Mouse (Mus musculus) MEL (cell line): ENCODE measurements around the gene Foxn3. TPM values are rescaled to one million over a fixed set of nuclear protein-coding genes. Genes with fewer than 3 reads are reported as not detected.

Source experiments
- DNase-seq: peaks from one replicate; pipeline ENCODE4 v3.0.0; 2011; ENCODE audit warnings: low read depth, low spot score
- H3K27ac ChIP-seq: 2 replicates; pipeline ENCODE4 v1.5.1; 2012; ENCODE audit warnings: low read depth, mild to moderate bottlenecking, control low read depth, low read length, moderate library complexity; ENCODE audit not compliant: control insufficient read depth
- H3K27me3 ChIP-seq, 2 experiments: fragments of 150-350 bp in 1 of 2; sonication (generic) in 1 of 2; 2 replicates each; pipeline ENCODE4 v1.6.1; 2012; ENCODE audit warnings: low read length in 2 of 2, mild to moderate bottlenecking in 2 of 2, improper control_type of control experiment in 1 of 2, moderate library complexity in 1 of 2; ENCODE audit not compliant: insufficient read depth in 2 of 2, control insufficient read depth in 1 of 2
- H3K36me3 ChIP-seq, 2 experiments: 2 replicates each; pipeline ENCODE4 v1.6.1; 2012 to 2014; ENCODE audit warnings: low read length in 2 of 2, improper control_type of control experiment in 1 of 2, inconsistent platforms in 1 of 2, mild to moderate bottlenecking in 1 of 2; ENCODE audit not compliant: insufficient read depth in 2 of 2, control insufficient read depth in 1 of 2
- H3K4me1 ChIP-seq, 2 experiments: fragments of 150-350 bp in 1 of 2; sonication (generic) in 1 of 2; 2 replicates each; pipeline ENCODE4 v1.6.1; 2012; ENCODE audit warnings: low read length in 2 of 2, improper control_type of control experiment in 1 of 2, mild to moderate bottlenecking in 1 of 2; ENCODE audit not compliant: insufficient read depth in 2 of 2, control insufficient read depth in 1 of 2
- H3K4me3 ChIP-seq, 2 experiments: fragments of 150-350 bp in 1 of 2; sonication (generic) in 1 of 2; 2 replicates each; pipeline ENCODE4 v1.5.1; 2012; ENCODE audit warnings: low read depth in 2 of 2, low read length in 2 of 2, mild to moderate bottlenecking in 2 of 2, moderate library complexity in 2 of 2, control low read depth in 1 of 2, improper control_type of control experiment in 1 of 2; ENCODE audit not compliant: control insufficient read depth in 1 of 2, insufficient read depth in 1 of 2
- H3K79me2 ChIP-seq: 2 replicates; pipeline ENCODE4 v1.6.1; 2012; ENCODE audit warnings: mild to moderate bottlenecking, low read length, moderate library complexity; ENCODE audit not compliant: control insufficient read depth, poor library complexity, insufficient read depth
- H3K9ac ChIP-seq: 2 replicates; pipeline ENCODE4 v1.6.1; 2012; ENCODE audit warnings: low read depth, mild to moderate bottlenecking, control low read depth, low read length, moderate library complexity; ENCODE audit not compliant: control insufficient read depth, poor library complexity, severe bottlenecking
- H3K9me3 ChIP-seq: fragments of 150-350 bp; sonication (generic); replicated peaks from 2 replicates; pipeline ENCODE4 v1.6.1; 2012; ENCODE audit warnings: mild to moderate bottlenecking, low read length, improper control_type of control experiment, moderate library complexity; ENCODE audit not compliant: insufficient read depth
- BHLHE40 ChIP-seq: IDR thresholded peaks from 2 replicates; pipeline ENCODE4 v1.6.1; 2012; ENCODE audit warnings: low read depth, mild to moderate bottlenecking, inconsistent platforms, low read length, improper control_type of control experiment, borderline replicate concordance
- CHD1 ChIP-seq: IDR thresholded peaks from 2 replicates; pipeline ENCODE4 v1.6.1; 2012; ENCODE audit warnings: low read depth, mild to moderate bottlenecking, inconsistent platforms, low read length, improper control_type of control experiment
- CTCF ChIP-seq, 3 experiments: IDR thresholded peaks in 2 of 3; conservative IDR thresholded peaks in 1 of 3; 2 replicates each; pipeline ENCODE4 v1.5.1; 2011 to 2012; ENCODE audit warnings: low read length in 3 of 3, low read depth in 2 of 3, mild to moderate bottlenecking in 2 of 3, improper control_type of control experiment in 1 of 3, inconsistent platforms in 1 of 3, mixed read lengths in 1 of 3, moderate library complexity in 1 of 3; ENCODE audit not compliant: control insufficient read depth in 1 of 3, insufficient read depth in 1 of 3, poor library complexity in 1 of 3, severe bottlenecking in 1 of 3
- E2F4 ChIP-seq: IDR thresholded peaks from 2 replicates; pipeline ENCODE4 v1.6.1; 2011; ENCODE audit warnings: low read depth, low read length, improper control_type of control experiment, borderline replicate concordance
- ELF1 ChIP-seq: IDR thresholded peaks from 2 replicates; pipeline ENCODE4 v1.6.1; 2014; ENCODE audit warnings: low read depth, mild to moderate bottlenecking, inconsistent platforms, low read length, improper control_type of control experiment, moderate library complexity
- GABPA ChIP-seq: IDR thresholded peaks from 2 replicates; pipeline ENCODE4 v1.6.1; 2012; ENCODE audit warnings: low read depth, mild to moderate bottlenecking, inconsistent platforms, low read length, improper control_type of control experiment, moderate library complexity
- HCFC1 ChIP-seq: IDR thresholded peaks from 2 replicates; pipeline ENCODE4 v1.6.1; 2012; ENCODE audit warnings: low read depth, mild to moderate bottlenecking, inconsistent platforms, low read length, improper control_type of control experiment, moderate library complexity
- JUND ChIP-seq: IDR thresholded peaks from 2 replicates; pipeline ENCODE4 v1.6.1; 2011; ENCODE audit warnings: low read depth, mild to moderate bottlenecking, improper control_type of control experiment, low read length
- KAT2A ChIP-seq: conservative IDR thresholded peaks from 2 replicates; pipeline ENCODE4 v1.6.1; 2012; ENCODE audit warnings: low read depth, low read length, improper control_type of control experiment, inconsistent platforms
- MAFK ChIP-seq: IDR thresholded peaks from 2 replicates; pipeline ENCODE4 v1.6.1; 2011; ENCODE audit warnings: low read depth, mild to moderate bottlenecking, low read length, improper control_type of control experiment, borderline replicate concordance
- MEF2A ChIP-seq: IDR thresholded peaks from 2 replicates; pipeline ENCODE4 v1.6.1; 2014; ENCODE audit warnings: low read depth, mild to moderate bottlenecking, inconsistent platforms, low read length, improper control_type of control experiment; ENCODE audit not compliant: poor library complexity, insufficient replicate concordance, severe bottlenecking; ENCODE audit errors: extremely low read depth
- MXI1 ChIP-seq: IDR thresholded peaks from 2 replicates; pipeline ENCODE4 v1.6.1; 2011; ENCODE audit warnings: mild to moderate bottlenecking, low read depth, low read length, improper control_type of control experiment
- MYB ChIP-seq: IDR thresholded peaks from 2 replicates; pipeline ENCODE4 v1.6.1; 2011; ENCODE audit warnings: mild to moderate bottlenecking, low read depth, low read length, improper control_type of control experiment
- MYC ChIP-seq: IDR thresholded peaks from 2 replicates; pipeline ENCODE4 v1.6.1; 2011; ENCODE audit warnings: low read depth, mild to moderate bottlenecking, low read length, improper control_type of control experiment, moderate library complexity
- NELFE ChIP-seq: IDR thresholded peaks from 2 replicates; pipeline ENCODE4 v1.6.1; 2011; ENCODE audit warnings: low read depth, low read length, improper control_type of control experiment
- POLR2AphosphoS5 ChIP-seq: IDR thresholded peaks from 2 replicates; pipeline ENCODE4 v1.6.1; 2012; ENCODE audit warnings: low read depth, borderline replicate concordance, mild to moderate bottlenecking, inconsistent platforms, low read length, moderate library complexity, mixed read lengths
- RAD21 ChIP-seq: IDR thresholded peaks from 2 replicates; pipeline ENCODE4 v1.6.1; 2011; ENCODE audit warnings: mild to moderate bottlenecking, low read depth, low read length, improper control_type of control experiment
- SIN3A ChIP-seq: IDR thresholded peaks from 2 replicates; pipeline ENCODE4 v1.6.1; 2012; ENCODE audit warnings: low read length, improper control_type of control experiment, inconsistent platforms
- SMC3 ChIP-seq: IDR thresholded peaks from 2 replicates; pipeline ENCODE4 v1.6.1; 2011; ENCODE audit warnings: low read depth, low read length, improper control_type of control experiment
- TAL1 ChIP-seq: IDR thresholded peaks from 2 replicates; pipeline ENCODE4 v1.6.1; 2012; ENCODE audit warnings: mild to moderate bottlenecking, inconsistent platforms, low read length, moderate library complexity, mixed read lengths
- TBP ChIP-seq: IDR thresholded peaks from 2 replicates; pipeline ENCODE4 v1.8.0; 2011; ENCODE audit warnings: low read depth, low read length, improper control_type of control experiment
- TCF12 ChIP-seq: IDR thresholded peaks from 2 replicates; pipeline ENCODE4 v1.6.1; 2014; ENCODE audit warnings: low read depth, mild to moderate bottlenecking, inconsistent platforms, low read length, improper control_type of control experiment, moderate library complexity
- UBTF ChIP-seq: IDR thresholded peaks from 2 replicates; pipeline ENCODE4 v1.6.1; 2012; ENCODE audit warnings: low read depth, mild to moderate bottlenecking, inconsistent platforms, low read length, improper control_type of control experiment, moderate library complexity, borderline replicate concordance; ENCODE audit not compliant: insufficient read depth
- USF2 ChIP-seq, 2 experiments: IDR thresholded peaks; 2 replicates each; pipeline ENCODE4 v1.6.1; 2011 to 2012; ENCODE audit warnings: improper control_type of control experiment in 2 of 2, low read length in 2 of 2, borderline replicate concordance in 1 of 2, inconsistent platforms in 1 of 2, low read depth in 1 of 2, mild to moderate bottlenecking in 1 of 2; ENCODE audit not compliant: insufficient read depth in 1 of 2
- ZKSCAN1 ChIP-seq: IDR thresholded peaks from 2 replicates; pipeline ENCODE4 v1.6.1; 2012; ENCODE audit warnings: low read depth, mild to moderate bottlenecking, inconsistent platforms, low read length, improper control_type of control experiment, moderate library complexity
- polyA plus RNA-seq, 2 experiments: library from polyadenylated mRNA; stranded (reverse) in 1 of 2; unstranded in 1 of 2; fragments of >175 nt in 1 of 2; fragments of >200 nt in 1 of 2; gene quantifications; 2 replicates each; pipeline versions ENCODE4 v1.2.1 to v1.2.4; 2012; ENCODE audit warnings: low replicate concordance in 2 of 2, low read depth in 1 of 2; ENCODE audit not compliant: insufficient read length in 2 of 2, insufficient read depth in 1 of 2, missing spikeins in 1 of 2
- total RNA-seq: library from RNA; depleted of rRNA; stranded (reverse); fragments of 300-350 nt; gene quantifications from 2 replicates; pipeline ENCODE4 v1.2.3, GENCODE M21; 2012

Foxn3 gene
- total and polyA plus RNA-seq, 3 experiments, result 15.5 to 22.8 TPM; not detected in 1

- no peak overlapping the region for H3K9ac ChIP-seq
- no peak for DNase-seq
- no peaks in the 10 kb centered on the region for H3K79me2 ChIP-seq
- no peak overlapping the region for H3K27ac ChIP-seq
- peaks cover 0 to under 1% of the 10 kb centered on the region in 2 experiments; a peak in 2 of 4 replicates for H3K4me1 ChIP-seq
- no peaks in the 10 kb centered on the region for H3K27me3 ChIP-seq
- H3K4me3 ChIP-seq, result no peak overlapping the region
- H3K36me3 ChIP-seq, result peaks cover 0 to 3% of the 10 kb centered on the region in 2 experiments; a peak in 2 of 4 replicates
- H3K9me3 ChIP-seq, result no peaks in the 10 kb centered on the region
- TF ChIP-seq JUND (no peak), TBP (no peak), SMC3 (no peak), MYC (no peak), ZKSCAN1 (no peak), SIN3A (no peak), POLR2AphosphoS5 (no peak), MXI1 (no peak), MAFK (no peak)
Observed at GRCm38 (mm10) chr12:99269396-99269795, 294.0 kb downstream of the Foxn3 start.

GRCm38 (mm10) chr12:99268954-99269353, 294.4 kb downstream of the Foxn3 start:
- Histone ChIP-seq H3K4me1 (no peaks in the 10 kb centered on the region), H3K9me3 (no peaks in the 10 kb centered on the region), H3K27ac (no peak overlapping the region), H3K4me3 (no peak overlapping the region), H3K79me2 (no peaks in the 10 kb centered on the region), H3K36me3 (no peaks in the 10 kb centered on the region), H3K9ac (no peak overlapping the region), H3K27me3 (no peaks in the 10 kb centered on the region)
- DNase-seq, result no peak
- no peak for TF ChIP-seq RAD21
- no peak for TF ChIP-seq CTCF (IDR thresholded peaks at IDR 0.05 in 2 of 3, conservative IDR thresholded peaks at IDR 0.05 in 1 of 3; ENCODE audit: control insufficient read depth in 1 of 3, insufficient read depth in 1 of 3, low read depth in 2 of 3, low read length in 3 of 3, poor library complexity in 1 of 3, severe bottlenecking in 1 of 3)
- no peak for TF ChIP-seq HCFC1
- TF ChIP-seq MYC, result no peak
- TF ChIP-seq UBTF, result no peak

- H3K27ac ChIP-seq, result no peak overlapping the region
- no peaks in the 10 kb centered on the region for H3K36me3 ChIP-seq
- H3K27me3 ChIP-seq, result no peaks in the 10 kb centered on the region
- H3K4me3 ChIP-seq, result no peak overlapping the region
- H3K9me3 ChIP-seq, result no peaks in the 10 kb centered on the region
- no peaks in the 10 kb centered on the region for H3K79me2 ChIP-seq
- no peak overlapping the region for H3K9ac ChIP-seq
- DNase-seq, result no peak
- H3K4me1 ChIP-seq, result no peaks in the 10 kb centered on the region
- TF ChIP-seq MXI1, result no peak
- TF ChIP-seq KAT2A, result no peak
- TF ChIP-seq BHLHE40, result no peak
- no peak for TF ChIP-seq UBTF
- no peak for TF ChIP-seq JUND
- TF ChIP-seq GABPA, result no peak
- no peak for TF ChIP-seq SMC3
- no peak for TF ChIP-seq ELF1
- no peak for TF ChIP-seq MEF2A
- no peak for TF ChIP-seq TCF12
- no peak for TF ChIP-seq TBP
- TF ChIP-seq TAL1, result no peak
- TF ChIP-seq NELFE, result no peak
- no peak for TF ChIP-seq MYB
- no peak for TF ChIP-seq CHD1
- TF ChIP-seq USF2 (IDR thresholded peaks at IDR 0.05; ENCODE audit: borderline replicate concordance in 1 of 2, insufficient read depth in 1 of 2, low read depth in 1 of 2, low read length in 2 of 2), result no peak
- TF ChIP-seq CTCF (IDR thresholded peaks at IDR 0.05 in 2 of 3, conservative IDR thresholded peaks at IDR 0.05 in 1 of 3; ENCODE audit: control insufficient read depth in 1 of 3, insufficient read depth in 1 of 3, low read depth in 2 of 3, low read length in 3 of 3, poor library complexity in 1 of 3, severe bottlenecking in 1 of 3), result no peak
- TF ChIP-seq E2F4, result no peak
Observed at GRCm38 (mm10) chr12:99267732-99268131, 295.6 kb downstream of the Foxn3 start.
